Mouse (Mus musculus): ENCODE results near the gene Snx29.

GRCm38 (mm10) chr16:11388085-11388484, 65.4 kb downstream of the Snx29 start:
- TF ChIP-seq POLR2A (IDR thresholded peaks at IDR 0.05; ENCODE audit: insufficient read depth, low read depth, low read length) (no peak), EP300 (IDR thresholded peaks at IDR 0.05; ENCODE audit: insufficient read depth, low read depth, low read length) (no peak)

Data from heart, adult 2 months (tissue).